Mouse (Mus musculus): ENCODE measurements around the gene Defb45.

Defb45 gene

DNA sequence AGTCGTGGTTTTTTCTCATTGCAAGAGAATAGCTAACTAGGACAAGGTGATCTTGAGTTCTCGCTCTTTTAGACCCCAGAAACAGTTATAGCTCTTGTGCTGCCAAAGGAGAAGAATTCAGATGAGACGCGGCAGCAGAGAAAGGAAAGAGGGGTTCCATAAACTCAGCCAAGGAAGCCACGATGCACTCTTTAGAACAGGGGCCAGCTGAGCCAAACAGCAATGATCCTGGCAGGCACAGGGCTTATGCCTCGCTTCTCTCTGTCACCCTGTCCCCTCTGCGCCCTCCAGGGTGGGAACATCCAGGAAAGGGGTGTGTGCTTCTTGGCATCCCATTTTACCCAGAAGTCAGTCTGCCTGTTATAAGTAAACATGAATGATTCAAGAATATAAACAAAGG, at the start of gene Defb45:
TSS of gene Defb45 (minus strand) at position 101 of the 400 bp plus-strand sequence.
- DNase-seq: no peak

DNA sequence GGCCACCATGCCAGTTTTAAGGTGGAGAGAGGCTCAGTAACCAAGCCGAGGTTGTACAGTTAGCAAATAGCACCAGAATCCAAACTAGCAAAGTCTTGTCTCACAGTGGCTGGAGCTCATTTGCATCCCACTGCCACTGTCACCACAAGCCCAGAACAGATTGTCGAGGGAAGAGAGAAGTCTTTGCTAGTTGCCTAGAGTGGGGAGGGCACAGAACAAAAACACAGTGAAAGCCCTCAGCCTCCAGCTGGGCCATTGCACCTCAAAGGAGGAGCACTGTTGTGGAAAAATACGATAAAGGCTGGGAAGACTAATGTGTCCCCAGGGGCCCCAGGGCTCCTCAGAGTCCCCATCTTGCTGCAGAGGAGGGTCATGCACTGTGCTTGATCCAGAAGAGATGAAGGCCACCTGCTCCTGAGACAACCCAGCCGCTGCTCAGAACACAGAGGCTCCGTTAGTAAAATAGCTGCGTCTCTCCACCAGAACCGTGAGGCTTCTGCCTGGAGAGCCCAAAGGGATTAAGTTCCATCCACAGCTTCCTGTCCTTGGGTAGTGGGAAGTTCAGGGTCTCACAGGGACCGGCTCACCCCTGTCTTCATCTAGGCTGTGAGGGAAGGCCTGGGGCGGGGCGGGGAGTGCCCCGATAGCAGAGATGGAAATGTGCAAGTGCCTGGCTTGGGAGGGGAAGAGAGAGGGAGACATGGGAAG, 40.4 kb upstream of the Defb45 start:
- DNase-seq: no peak

DNA sequence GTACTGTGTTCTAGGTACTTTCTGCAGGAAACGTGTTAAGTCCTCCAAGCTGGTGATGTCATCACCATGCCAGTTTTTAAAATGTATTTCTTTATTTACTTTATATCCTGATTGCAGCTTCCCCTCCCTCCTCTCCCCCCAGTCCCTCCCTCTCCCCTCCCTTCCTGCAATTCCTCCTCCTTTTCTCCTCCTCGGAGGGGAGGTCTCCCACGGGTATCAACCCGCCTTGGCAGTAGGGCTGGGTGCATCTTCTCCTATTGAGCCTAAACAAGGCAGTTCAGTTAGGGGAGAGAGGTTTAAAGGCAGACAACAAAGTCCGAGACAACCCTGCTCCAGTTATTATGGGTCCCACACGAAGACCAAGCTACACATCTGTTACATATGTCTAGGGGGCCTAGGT, 39.7 kb upstream of the Defb45 start:
- DNase-seq: no peak

DNA sequence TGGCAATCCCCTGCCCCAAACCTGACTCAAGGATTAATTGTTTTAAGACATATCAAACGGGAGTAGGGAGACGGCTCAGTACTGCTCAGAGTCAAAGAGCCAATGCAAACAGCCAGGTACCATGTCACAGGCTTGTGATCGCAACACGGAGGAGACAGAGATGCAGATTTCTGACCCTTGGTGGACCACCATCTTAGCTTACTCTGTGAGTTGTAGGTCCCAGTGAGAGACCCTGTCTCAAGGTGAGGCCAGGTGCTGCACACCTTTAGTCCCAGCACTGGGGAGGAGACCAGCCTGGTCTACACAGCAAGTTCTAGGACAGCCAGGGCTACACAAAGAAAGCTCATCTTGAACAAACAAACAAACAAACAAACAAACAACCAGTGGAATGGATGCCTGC, 38.2 kb upstream of the Defb45 start:
- no peak for DNase-seq

DNA sequence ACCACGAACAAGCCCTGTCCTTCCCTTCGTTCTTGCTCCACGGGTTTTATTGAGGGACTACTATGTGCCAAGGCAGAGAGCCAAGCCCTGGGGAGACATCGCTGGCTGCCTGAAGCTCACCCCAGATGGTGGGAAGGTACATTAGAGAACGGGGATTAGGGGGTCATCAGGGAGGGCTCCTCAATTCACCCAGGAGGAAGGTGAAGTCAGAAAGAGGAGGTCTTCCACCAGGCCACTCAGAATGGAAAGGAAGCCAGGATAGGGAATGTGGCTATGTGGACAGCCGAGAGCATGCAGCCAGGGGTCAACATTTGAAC, 37.8 kb upstream of the Defb45 start:
- DNase-seq: no peak

DNA sequence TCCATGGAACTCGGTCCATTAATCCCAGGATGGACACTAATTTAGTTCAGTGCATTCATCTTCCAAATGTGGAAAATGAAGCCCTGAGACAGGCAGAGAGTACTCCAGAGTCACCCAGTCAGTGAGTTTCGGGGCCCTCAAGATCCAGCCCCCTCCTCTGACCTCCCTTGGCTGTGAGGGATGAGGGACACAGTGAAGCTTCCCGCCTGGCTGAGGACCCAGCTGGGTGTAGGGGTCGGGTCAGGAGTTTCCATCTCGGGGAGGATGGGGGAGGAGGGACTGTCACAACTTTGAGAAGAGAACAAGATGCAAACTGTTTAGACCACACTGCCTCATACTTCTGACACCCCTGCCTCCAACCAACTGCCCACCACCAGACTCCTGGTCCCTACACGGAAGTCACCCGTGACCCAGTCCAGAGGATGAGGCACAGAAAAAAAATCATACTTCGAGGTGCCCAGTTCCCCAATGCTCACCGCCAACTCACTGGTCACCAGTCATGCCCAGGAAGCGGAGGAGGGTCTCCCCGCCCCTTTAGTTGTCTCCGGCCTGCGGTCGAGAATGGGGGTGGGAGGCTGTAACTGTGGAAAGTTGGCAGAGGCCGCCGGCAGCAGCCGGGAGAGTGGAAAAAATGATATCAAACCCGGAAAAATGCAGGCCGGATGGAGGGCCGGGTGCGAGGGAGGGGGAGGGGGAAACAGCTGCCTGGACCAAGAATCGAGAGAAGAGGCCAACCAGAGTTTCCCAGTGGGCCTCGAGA, 37.2 kb upstream of the Defb45 start:
- no peak for DNase-seq

DNA sequence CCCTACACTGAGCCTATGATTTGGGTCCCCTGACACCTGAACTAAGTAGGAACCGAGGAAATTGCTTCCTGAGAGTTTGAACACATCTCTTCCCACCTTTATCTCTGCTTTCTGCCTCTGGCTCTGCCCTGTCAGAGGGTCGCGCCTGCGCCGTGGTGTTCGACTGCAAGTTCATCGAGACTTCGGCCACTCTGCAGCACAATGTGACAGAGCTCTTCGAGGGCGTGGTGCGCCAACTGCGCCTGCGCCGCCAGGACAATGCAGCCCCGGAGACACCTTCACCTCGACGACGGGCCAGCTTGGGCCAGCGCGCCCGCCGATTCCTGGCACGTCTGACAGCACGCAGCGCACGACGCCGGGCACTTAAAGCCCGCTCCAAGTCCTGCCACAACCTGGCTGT, 35.1 kb upstream of the Defb45 start:
- no peak for DNase-seq

DNA sequence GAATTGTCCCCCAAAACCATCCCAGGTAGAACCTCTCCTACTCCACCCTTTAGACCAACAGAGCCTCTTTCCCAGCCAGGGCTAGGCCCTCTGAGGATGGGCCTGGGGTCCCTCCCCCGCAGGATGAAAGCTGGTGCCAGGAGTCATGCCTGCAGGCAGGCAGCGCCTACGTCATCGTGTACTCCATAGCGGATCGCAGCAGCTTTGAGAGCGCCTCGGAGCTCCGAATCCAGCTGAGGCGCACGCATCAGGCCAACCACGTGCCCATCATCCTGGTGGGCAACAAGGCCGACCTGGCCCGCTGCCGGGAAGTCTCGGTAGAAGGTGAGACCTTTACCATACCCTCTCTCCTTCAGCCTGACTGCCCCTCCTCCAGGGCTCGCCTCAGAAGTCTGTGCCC, 34.1 kb upstream of the Defb45 start:
- peak; percentile 34 for DNase-seq

DNA sequence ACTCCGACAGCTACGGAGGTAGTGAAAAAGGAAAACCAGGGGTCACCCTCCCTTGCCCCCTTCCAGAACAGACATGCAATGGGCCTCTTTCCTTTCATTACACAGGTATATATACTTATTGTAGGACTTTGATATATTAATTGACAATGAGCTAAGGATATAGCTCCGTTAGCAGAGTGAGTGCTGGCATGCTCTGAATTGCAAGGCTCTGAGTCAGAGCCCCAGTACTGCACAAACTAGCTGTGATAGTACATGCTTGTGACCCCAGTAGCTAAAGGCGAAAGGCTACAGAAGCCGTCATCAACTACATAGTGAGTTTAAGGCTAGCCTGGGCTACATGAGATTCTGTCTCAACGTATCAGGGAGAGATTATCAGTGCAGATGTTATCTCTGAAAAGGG, 30.7 kb upstream of the Defb45 start:
- DNase-seq: no peak

DNA sequence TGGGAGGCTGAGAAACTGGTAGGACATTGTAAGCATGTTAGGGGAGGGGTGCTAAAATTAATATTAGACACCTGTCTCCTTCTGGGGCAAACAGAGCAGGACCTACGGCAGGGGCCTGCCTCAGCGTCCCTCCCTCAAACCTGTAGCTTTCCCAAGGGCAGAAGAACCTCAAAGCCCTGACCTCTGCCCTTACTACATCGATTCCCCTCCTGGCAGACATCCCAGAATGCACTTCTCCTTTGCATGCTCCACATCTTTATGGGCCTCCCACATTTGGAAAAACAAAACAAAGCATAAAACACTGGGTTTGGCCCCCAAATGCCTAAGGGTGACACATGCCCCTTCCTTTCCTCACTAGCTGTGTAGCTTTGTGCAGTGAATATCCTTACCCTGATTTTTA, 30.0 kb upstream of the Defb45 start:
- no peak for DNase-seq

DNA sequence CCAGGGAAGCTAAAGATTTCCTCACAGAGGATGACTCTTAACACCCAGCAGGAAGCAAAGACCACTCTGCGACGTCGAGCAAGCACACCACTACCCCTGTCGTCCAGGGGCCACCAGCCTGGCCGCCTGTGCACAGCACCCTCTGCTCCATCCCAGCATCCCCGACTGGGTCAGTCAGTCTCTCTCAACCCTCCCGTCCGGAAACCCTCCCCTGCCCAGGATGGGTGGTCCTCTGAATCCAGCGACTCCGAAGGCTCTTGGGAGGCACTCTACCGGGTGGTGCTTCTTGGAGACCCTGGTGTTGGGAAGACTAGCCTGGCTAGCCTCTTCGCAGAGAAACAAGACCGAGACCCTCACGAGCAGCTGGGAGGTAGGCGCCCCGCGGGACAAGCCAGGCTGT, 28.9 kb upstream of the Defb45 start:
- no peak for DNase-seq

DNA sequence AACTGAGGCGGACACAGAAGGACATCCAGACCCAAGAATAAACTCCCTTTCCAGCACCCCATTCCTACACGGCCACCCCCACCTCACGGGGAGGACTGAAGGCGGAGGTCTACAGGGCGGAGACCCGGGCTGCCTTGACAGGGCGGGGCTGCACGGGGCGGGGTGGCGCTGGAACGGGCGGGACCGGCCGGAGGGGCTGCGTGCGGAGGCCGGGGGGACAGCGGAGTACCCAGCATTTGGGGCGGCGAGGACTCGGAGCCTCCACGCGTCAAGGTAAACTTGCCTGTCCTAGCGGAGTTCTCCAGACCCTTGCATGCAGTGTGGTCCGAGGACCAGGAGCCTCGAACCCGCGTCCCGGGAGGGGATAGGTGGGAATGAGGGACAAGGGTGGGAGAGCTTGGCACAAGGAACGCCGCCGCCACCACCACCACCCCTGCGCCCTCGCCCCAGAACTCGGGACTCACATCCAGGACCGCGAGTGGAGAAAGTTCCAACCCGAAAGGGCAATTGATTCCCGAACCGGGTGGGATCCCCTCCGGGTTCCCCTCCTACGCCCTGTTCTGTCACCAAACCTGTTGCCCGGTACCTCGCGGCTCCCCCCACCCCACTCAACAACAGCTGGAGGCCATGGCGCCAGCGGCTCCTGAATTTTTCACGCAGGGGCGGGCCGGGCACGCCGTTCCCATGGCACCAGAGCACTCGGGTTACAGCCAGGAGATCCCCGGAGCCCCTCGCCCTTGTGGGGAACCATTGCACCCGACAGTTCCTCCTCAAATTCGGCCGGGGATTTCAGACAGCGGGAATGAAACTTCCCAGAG, 27.8 kb upstream of the Defb45 start, which contains the start of gene Rem1:
TSS of gene Rem1 (plus strand) at position 178 of the 818 bp plus-strand sequence.
- DNase-seq: peak; percentile 62

DNA sequence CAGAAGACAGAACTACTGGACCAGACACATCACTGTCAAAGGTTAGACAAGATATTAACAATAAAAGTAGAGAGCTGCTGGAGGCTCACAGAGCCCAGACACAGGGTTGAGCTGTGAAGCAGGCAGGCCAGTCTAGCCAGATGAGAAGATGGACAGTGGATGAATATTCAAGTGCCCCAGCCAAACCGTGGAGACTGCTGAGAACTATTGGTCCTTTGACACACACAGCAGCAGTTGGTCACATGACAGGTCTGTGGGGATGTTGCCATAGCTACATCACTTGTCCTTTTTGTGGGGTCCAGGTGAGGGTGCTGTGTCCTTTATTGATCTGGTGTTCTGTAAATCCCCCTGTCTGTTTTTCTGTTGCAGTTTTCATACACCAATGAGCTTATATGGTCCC, 26.1 kb upstream of the Defb45 start:
- DNase-seq: peak; percentile 27

DNA sequence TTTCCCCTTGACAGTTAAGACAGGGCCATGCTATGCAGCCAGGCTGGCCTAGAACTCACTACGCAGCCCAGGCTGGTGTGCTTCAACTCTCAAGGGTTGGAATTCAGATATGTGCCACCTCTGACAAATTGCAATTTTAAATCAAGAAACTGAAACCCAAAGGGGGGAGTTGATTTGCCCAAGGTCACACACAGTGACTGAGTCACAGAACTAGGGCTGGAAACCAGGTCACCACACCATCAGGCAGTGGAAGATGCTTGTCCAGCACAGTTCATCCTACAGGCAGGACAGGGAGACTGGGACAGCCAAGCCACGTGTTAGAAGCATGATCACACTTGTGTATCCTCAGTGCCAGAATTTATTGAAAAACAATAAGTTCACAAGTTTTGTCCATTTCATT, 25.4 kb upstream of the Defb45 start:
- no peak for DNase-seq

DNA sequence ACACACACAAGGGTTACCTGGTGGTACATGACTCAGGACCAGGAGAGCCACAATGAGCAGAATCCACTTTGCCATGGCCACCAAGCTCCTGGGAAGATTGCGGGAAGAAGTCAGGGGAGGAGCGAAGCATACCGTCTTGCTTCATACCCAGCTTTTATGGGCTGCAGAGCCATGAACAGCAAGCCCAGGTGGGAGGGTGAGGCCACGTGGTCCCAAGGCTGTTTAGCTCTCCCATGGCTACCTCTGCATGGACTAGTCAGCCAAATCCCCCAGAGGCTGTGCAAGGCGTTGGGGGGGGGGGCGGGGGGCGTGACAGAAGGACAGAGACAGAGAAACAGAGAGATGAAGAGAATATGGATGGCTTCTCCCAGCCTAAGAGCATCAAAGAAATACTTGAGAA, 23.8 kb upstream of the Defb45 start, which contains the start of gene Defb25:
TSS of gene Defb25 (minus strand) at position 101 of the 400 bp plus-strand sequence.
- DNase-seq: no peak

DNA sequence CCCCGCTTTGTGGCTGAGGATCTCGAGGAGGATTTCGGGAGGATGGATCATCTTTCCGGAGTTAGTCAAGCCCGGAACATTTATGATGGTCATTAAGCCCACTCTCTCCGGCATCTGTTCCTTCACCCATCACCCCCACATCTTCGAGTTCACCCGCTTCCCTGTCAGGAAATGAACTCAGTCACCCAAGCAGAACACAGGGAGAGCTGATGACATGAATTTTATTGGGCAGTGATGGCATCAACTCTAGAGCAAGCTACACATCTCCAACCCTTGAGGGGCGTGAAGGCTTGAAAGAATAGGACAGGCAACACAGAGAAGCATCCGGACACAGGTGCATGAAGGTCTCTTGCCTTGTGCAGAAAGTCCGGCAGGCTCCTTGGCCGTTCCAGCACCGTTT, 23.0 kb upstream of the Defb45 start:
- no peak for DNase-seq

DNA sequence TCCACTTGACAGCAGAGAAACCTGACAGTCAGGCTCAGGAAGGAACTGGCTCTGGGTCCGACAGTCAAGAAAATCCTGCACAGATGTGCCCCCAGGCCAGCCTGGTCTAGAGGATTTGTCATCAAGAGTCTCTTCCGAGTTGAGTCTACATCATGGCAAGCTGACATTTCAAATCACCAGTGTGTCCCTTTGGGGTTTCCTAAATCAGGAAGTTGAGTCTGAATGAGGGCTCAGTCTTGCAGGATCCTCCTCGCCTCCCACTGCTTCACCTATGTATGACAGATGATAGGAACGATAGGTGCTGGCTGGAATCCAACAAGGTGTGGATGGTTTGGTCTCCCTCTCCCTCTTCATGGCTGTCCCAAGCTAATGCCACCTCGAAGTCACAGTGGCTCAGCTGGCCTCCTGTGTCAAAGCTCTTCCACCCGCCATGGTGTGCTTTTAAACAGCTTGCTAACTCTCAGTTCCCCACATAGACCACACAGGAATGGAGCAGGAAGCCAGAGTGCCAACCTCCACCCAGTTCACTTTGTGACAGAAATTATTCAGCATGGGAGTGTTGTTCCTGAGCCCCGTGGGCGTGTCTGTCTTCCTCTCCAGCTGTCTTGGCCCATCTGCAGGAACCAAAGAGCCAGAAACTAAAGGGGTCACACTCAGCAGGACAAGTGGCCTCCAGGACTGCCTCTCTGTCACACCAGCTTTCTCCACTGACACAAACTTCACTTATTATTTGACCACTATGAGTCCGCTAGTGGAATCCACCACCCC, 21.4 kb upstream of the Defb45 start:
- no peak for DNase-seq

DNA sequence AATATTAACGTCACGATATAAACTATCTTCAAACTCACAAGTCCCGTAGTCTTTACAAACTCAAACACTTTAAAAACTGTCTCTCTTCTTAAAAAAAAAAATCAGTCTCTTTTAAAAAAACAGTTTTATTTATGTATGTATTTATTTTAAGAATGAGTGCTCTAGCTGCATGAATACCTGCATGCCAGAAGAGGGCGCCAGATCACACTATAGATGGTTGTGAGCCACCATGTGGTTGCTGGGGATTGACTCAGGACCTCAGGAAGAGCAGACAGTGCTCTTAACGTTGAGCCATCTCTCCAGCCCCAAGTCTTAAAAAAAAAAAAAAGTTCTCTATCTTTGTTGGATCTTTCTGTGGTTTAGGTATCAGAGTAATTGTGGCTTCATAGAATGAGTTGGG, 18.2 kb upstream of the Defb45 start:
- peak; percentile 39 for DNase-seq

DNA sequence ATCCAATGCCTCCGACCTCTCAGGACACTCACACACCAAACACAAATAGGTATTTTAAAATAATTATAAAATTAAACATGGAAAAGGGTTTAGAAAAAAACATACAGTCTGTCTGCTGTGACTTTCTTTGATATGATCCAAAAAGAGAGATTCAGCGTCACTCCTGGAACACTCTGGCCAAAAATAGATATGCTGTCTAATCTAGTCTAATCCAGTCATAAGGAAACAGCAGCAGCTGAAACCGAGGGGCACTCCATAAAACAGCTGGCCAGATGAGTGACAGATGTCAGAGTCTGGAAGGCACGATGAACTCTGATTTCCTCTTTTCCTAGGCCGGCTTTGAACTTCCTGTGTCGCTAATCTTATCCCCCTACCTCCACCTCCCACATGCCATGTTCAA, 17.3 kb upstream of the Defb45 start:
- no peak for DNase-seq

DNA sequence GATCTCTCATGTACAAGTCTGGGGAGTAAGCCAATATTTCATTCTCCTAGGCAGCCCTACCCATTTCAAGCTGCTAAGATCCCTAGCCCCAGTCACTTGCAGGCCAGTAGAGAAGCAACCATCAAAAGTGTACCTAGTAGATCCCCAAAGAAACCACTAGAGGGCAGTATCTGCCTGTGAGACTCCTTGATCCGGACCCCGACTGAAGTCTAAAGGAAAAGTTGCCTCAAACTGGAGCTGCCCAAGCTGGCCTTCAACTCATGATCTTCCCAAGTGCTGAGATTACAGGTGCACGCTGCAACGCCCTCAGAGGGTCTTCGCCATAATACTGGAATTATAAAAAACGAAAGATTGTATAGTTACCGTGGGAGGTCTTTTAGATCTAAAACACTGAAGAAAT, 16.4 kb upstream of the Defb45 start:
- peak; percentile 86 for DNase-seq

DNA sequence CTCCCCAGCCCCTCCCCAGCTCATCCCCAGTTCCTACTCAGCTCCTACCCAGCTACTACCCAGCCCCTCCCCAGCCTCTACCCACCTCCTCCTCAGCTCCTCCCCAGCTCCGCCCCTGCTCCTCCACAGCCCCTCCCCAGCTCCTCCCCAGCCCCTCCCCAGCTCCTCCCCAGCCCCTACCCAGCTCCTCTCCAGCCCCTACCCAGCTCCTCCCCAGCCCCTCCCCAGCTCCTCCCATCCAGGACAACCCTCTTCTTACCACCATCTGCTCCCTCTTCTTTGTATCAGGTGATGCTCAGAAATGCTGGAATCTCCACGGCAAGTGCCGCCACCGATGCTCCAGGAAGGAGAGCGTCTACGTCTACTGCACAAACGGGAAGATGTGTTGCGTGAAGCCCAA, 13.0 kb upstream of the Defb45 start:
- DNase-seq: no peak

DNA sequence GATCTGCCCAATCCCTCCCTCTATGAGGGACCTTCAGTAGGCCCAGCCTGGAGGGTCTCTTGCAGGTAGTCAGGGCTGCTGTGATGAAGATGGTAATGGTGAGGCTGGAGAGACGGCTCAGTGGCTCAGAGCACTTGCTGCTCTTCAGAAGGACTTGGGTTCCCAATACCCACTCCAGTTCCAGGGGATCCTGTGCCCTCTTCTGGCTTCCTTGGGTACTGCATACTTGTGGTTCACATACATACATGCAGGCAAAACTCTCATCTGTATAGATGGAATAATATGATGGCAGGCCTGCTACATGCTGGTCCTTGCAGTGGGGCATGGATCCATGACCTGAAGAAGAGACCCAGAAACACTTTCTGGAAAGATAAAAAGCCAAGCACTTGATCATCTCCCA, 9.5 kb upstream of the Defb45 start:
- no peak for DNase-seq

DNA sequence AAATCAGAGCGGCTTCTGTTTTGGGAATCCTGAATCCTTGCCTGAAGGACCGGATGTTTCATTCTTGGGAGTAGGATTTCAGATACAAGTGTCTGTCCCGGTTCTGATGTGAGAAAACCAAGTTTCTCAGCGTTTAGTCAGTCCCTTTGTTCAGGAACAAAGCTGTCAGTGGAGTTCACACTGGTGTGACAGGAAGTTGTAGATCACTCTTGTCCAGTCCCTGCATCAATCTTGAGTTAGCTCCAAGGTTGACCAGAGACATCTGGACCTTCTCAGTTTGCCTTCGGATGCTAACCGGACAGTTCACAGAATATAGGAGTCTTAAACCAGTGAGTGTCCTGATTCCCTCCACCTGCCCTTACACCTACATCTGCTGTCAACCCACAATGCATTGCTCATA, 8.5 kb upstream of the Defb45 start:
- no peak for DNase-seq

All from retina, postnatal 1 day (tissue).